Mouse (Mus musculus) midbrain, embryonic 16.5 days (tissue): ENCODE data around the gene E330017A01Rik. TPM values are rescaled to one million over a fixed set of nuclear protein-coding genes. Genes with fewer than 3 reads are reported as not detected.

Experiments used
- ATAC-seq: fragments of 200-750 bp; cut with Nextera tagmentation; 2 replicates; pipeline ENCODE4 v1.8.0; 2017; ENCODE audit warnings: moderate TSS enrichment
- H3K27ac ChIP-seq: fragments of 300-500 bp; sonication (generic); 2 replicates; pipeline ENCODE4 v1.5.1; 2014; ENCODE audit warnings: mild to moderate bottlenecking, low read length, mixed read lengths
- H3K27me3 ChIP-seq: fragments of 300-500 bp; sonication (generic); 2 replicates; pipeline ENCODE4 v1.6.1; 2014; ENCODE audit warnings: low read depth, low read length, mixed read lengths; ENCODE audit not compliant: control insufficient read depth, insufficient read depth
- H3K36me3 ChIP-seq: fragments of 300-500 bp; sonication (generic); 2 replicates; pipeline ENCODE4 v1.6.1; 2014; ENCODE audit warnings: mild to moderate bottlenecking, low read length, moderate library complexity, mixed read lengths; ENCODE audit not compliant: control insufficient read depth, insufficient read depth
- H3K4me1 ChIP-seq: fragments of 300-500 bp; sonication (generic); 2 replicates; pipeline ENCODE4 v1.6.1; 2014; ENCODE audit warnings: mild to moderate bottlenecking, low read length, mixed read lengths; ENCODE audit not compliant: control insufficient read depth, insufficient read depth
- H3K4me2 ChIP-seq: fragments of 300-500 bp; sonication (generic); 2 replicates; pipeline ENCODE4 v1.6.1; 2014; ENCODE audit warnings: mild to moderate bottlenecking, low read length, mixed read lengths
- H3K4me3 ChIP-seq: fragments of 300-500 bp; sonication (generic); 2 replicates; pipeline ENCODE4 v1.5.1; 2014; ENCODE audit warnings: low read depth, mild to moderate bottlenecking, low read length, moderate library complexity, mixed read lengths
- H3K9ac ChIP-seq: fragments of 300-500 bp; sonication (generic); 2 replicates; pipeline ENCODE4 v1.6.1; 2014; ENCODE audit warnings: low read depth, low read length, mixed read lengths
- H3K9me3 ChIP-seq: fragments of 300-500 bp; sonication (generic); replicated peaks from 2 replicates; pipeline ENCODE4 v1.6.1; 2014; ENCODE audit warnings: mild to moderate bottlenecking, low read length, mixed read lengths; ENCODE audit not compliant: control insufficient read depth, poor library complexity, severe bottlenecking
- WGBS: fragments of 180-500 bp; shearing (Covaris S2); extraction: QIAGEN DNeasy Blood & Tissue Kit; methylation state at CpG from one replicate; pipeline ENCODE4 v1.1.7; 2014; 5-methylcytosine and 5-hydroxymethylcytosine counted together
- polyA plus RNA-seq: library from polyadenylated mRNA; unstranded; fragments of >200 nt; fragmentation: Nextera tagmentation; extraction: Ambion mirVana; gene quantifications from 2 replicates; pipeline ENCODE4 v1.2.1, GENCODE M21; 2015

Gene E330017A01Rik
- polyA plus RNA-seq, 1 experiment from 2014 or later: not detected

DNA sequence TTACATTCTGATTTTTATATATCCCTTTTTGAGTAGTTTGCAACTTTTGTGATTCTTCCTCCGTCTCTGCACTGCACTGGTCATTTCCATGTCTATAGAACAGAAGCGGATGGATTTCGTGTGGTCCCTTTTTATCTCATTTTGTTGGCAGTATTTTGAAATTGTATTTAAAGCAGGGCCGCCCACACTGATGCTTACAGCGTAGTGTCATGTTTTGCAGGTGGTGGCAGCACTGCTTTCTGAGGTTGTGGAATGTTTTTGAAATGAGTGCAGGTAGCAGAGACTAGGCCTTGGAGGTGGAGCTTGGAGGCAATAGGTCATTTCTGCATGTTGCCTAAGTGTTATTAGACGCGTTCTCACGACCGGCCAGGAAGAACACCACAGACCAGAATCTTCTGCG lies 11.4 kb upstream of the E330017A01Rik start:
- H3K4me2 ChIP-seq: no peak overlapping the region
- no peak overlapping the region for H3K4me3 ChIP-seq
- H3K27ac ChIP-seq: no peak overlapping the region
- 90% methylated on average over 10 of the region's 10 CpGs for WGBS
- no peaks in the 10 kb centered on the region for H3K36me3 ChIP-seq
- no peak for ATAC-seq
- H3K4me1 ChIP-seq: no peaks in the 10 kb centered on the region
- H3K27me3 ChIP-seq: no peaks in the 10 kb centered on the region
- no peak overlapping the region for H3K9ac ChIP-seq
- no peaks in the 10 kb centered on the region for H3K9me3 ChIP-seq

DNA sequence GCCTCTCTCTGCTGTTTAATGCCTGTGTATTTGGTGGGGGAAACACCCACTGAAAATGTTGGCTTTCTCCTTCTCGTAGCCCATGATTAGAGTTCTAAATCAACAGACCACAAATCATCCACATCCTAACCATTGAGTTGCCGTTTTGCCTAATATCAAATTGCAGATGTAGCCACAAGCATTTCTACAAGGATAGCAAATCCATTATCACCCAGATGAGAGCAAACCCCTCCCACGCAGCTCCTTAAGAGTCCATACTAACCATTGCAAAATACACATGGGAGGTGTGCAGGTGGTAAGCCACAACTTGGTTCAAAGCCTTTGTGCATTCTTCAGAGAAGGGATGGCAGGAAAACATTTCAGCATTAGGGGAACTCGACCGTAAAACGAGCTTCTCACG lies 523 bp downstream of the E330017A01Rik start:
- Histone ChIP-seq H3K4me2 (no peak overlapping the region), H3K27me3 (no peaks in the 10 kb centered on the region), H3K27ac (no peak overlapping the region), H3K36me3 (no peaks in the 10 kb centered on the region), H3K9ac (no peak overlapping the region), H3K4me1 (no peaks in the 10 kb centered on the region), H3K4me3 (no peak overlapping the region), H3K9me3 (no peaks in the 10 kb centered on the region)
- no peak for ATAC-seq
- WGBS: 81% methylated on average over 7 of the region's 7 CpGs

DNA sequence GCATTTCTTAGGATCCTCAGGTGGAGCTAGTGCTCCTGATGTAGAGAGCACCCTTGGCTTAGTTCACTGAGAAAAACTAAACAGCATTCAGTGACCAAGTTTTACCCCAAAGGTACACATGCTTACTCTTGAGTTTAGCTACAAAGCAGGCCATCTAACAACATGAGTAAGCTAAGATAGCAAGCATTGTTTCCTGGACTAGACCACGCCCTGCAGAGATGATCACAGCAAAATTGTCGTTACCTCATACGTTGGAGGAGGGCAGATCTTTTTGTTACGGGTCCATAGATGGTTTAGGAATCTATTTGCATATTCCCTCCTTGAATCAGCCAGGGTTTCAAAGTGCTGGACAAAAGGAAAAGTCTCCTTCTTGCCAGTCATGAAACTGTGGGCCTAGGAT lies 1.1 kb downstream of the E330017A01Rik start:
- no peak for ATAC-seq
- Histone ChIP-seq H3K4me3 (no peak overlapping the region), H3K27me3 (no peaks in the 10 kb centered on the region), H3K4me1 (no peaks in the 10 kb centered on the region), H3K9me3 (no peaks in the 10 kb centered on the region), H3K9ac (no peak overlapping the region), H3K36me3 (no peaks in the 10 kb centered on the region), H3K4me2 (no peak overlapping the region), H3K27ac (no peak overlapping the region)
- WGBS: 87% methylated on average over 4 of the region's 4 CpGs

DNA sequence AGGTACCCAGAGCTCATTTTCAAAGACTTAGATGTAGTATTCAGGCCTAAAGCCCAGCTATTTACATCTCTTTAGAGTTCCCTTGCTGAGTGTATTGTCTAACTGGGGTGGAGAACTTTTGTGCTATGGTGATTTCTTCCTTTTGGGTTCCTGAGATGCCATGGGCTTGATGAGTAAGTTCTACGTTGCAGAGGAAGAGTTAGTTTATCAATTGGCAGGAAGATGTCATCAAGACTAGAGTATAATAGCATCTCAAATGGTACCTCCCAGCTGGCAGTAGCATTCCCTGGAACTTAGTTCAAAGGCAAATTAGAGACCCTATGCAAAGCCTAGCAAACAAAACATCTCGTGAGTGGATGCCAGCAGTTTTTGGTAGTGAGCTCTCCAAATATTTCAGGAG lies 2.7 kb downstream of the E330017A01Rik start:
- Histone ChIP-seq H3K4me2 (no peak overlapping the region), H3K27ac (no peak overlapping the region), H3K9me3 (no peaks in the 10 kb centered on the region), H3K4me1 (no peaks in the 10 kb centered on the region), H3K4me3 (no peak overlapping the region), H3K9ac (no peak overlapping the region), H3K27me3 (no peaks in the 10 kb centered on the region), H3K36me3 (no peaks in the 10 kb centered on the region)
- WGBS: 69% methylated on average over 2 of the region's 2 CpGs
- no peak for ATAC-seq

DNA sequence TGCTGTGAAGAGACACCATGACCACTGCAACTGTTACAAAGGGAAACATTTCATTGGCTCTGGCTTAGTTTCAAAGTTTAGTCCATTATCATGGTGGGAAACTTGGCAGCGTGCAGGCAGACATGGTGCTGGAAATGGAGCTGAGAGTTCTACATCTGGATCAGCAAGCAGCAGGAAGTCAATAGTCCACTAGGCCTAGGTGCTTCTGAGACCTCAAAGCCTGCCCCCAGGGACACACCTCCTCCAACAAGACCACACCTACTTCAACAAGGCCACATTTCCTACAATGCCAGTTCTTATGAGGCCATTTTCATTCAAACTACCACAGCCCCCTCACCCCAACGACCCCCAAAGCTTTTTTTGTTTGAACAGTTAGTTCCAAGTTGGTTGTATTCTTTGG lies 8.8 kb downstream of the E330017A01Rik start:
- Histone ChIP-seq H3K4me2 (no peak overlapping the region), H3K4me3 (no peak overlapping the region), H3K27ac (no peak overlapping the region), H3K9me3 (no peaks in the 10 kb centered on the region), H3K4me1 (no peaks in the 10 kb centered on the region), H3K9ac (no peak overlapping the region), H3K36me3 (no peaks in the 10 kb centered on the region), H3K27me3 (no peaks in the 10 kb centered on the region)
- ATAC-seq: no peak
- WGBS: 65% methylated on average over 2 of the region's 2 CpGs

DNA sequence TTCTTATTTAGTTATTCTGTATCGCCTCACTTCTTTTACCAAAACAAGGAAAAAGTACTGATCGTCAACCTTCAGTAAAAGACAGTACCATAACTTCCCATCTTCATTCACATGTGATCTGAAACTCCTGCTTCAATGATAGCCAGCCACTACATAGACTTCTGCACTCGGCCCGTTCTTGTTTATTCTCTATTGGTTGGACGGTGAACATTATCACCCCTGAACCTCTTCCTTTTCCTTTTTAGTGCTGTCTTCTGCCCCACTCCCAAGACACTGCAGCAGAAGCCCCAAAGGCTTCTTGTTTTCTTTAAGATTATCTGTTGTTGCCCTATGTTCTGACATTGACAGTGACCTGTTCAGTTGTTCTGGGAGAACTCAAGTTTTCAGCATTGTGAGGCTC lies 9.6 kb downstream of the E330017A01Rik start:
- Histone ChIP-seq H3K4me3 (no peak overlapping the region), H3K36me3 (no peaks in the 10 kb centered on the region), H3K9me3 (no peaks in the 10 kb centered on the region), H3K4me2 (no peak overlapping the region), H3K4me1 (no peaks in the 10 kb centered on the region), H3K9ac (no peak overlapping the region), H3K27ac (no peak overlapping the region), H3K27me3 (no peaks in the 10 kb centered on the region)
- no peak for ATAC-seq
- WGBS: 96% methylated on average over 5 of the region's 5 CpGs

DNA sequence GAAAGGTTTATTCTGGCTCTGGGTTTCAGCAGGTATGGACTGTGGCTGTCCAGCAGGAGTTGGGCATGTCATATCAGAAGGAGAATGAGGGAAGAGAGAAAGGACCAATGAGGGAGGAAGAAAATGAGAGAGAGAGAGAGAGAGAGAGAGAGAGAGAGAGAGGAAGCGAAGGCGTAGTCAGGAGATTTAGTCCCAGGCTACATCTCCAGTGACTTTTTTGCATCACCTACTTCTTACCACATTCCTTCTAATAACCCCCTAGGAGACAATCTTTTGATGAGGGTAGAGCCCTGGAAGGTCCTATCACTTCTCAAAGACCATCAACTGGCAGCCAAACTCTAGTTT lies 10.2 kb downstream of the E330017A01Rik start:
- ATAC-seq: no peak
- H3K27ac ChIP-seq: no peak overlapping the region
- H3K4me3 ChIP-seq: no peak overlapping the region
- H3K36me3 ChIP-seq: no peaks in the 10 kb centered on the region
- no peaks in the 10 kb centered on the region for H3K9me3 ChIP-seq
- H3K9ac ChIP-seq: no peak overlapping the region
- 100% methylated on average over 2 of the region's 2 CpGs for WGBS
- H3K27me3 ChIP-seq: no peaks in the 10 kb centered on the region
- H3K4me1 ChIP-seq: no peaks in the 10 kb centered on the region
- no peak overlapping the region for H3K4me2 ChIP-seq

DNA sequence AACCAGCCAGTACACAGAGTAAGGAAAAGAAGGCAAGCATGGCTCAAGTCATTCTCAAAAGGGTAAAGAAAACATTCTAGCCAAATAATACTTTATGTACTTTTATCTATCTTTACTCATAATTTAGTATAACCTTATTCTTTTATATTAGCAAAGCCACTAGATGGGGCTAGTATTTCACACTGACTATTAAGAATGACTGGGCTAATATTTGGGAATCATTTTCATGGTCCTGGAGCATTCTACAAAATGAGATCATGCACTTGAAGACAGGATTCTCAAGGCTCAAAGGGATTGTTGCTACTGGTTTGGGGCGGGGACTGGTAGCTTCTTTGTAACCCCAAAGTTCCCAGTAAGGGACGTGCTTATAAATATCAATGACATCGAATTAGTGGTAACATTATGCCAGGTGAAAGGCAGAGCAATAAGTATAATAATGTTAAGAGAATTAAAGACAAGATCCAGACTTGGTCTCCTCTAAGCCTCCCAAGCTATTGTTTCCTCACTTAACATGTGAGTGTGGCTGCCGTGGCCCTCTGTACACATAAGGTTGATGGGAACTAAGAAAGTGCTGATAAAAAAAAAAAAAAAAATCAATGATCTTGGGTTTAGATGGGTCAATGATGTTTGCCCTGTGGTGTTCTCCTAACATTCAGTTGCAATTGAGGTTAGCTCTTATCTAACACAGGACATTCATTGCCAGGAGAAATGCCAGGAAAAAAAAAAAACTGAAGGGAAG lies 10.8 kb downstream of the E330017A01Rik start:
- H3K4me1 ChIP-seq: no peaks in the 10 kb centered on the region
- H3K4me3 ChIP-seq: no peak overlapping the region
- H3K9ac ChIP-seq: no peak overlapping the region
- no peak overlapping the region for H3K27ac ChIP-seq
- no peak for ATAC-seq
- H3K36me3 ChIP-seq: no peaks in the 10 kb centered on the region
- 94% methylated on average over 4 of the region's 4 CpGs for WGBS
- no peak overlapping the region for H3K4me2 ChIP-seq
- H3K27me3 ChIP-seq: no peaks in the 10 kb centered on the region
- H3K9me3 ChIP-seq: no peaks in the 10 kb centered on the region

DNA sequence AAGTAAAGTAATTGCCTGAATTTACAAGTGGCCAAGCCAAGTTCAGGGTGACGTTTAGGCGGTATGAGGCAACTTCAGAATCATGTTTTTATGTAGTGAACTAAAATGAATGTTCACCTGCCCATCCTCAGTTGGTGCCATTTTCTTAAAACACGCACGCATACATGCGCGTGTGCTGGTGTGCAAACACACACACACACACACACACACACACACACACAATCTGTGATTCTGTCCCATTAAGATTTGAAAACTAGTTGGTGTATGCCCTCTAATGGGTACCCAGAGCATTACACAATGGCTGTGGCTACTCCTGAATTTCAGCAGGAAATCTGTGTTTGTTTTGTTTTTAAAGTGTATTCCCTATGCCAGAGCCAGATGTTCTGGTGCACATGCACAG lies 14.6 kb downstream of the E330017A01Rik start:
- 0 out of 2 replicates have a peak, but pooled peaks have one; percentile 45 for ATAC-seq
- no peak overlapping the region for H3K4me3 ChIP-seq
- no peaks in the 10 kb centered on the region for H3K36me3 ChIP-seq
- H3K4me1 ChIP-seq: no peaks in the 10 kb centered on the region
- H3K9me3 ChIP-seq: no peaks in the 10 kb centered on the region
- 88% methylated on average over 6 of the region's 6 CpGs for WGBS
- H3K27me3 ChIP-seq: no peaks in the 10 kb centered on the region
- H3K9ac ChIP-seq: no peak overlapping the region
- H3K27ac ChIP-seq: no peak overlapping the region
- H3K4me2 ChIP-seq: no peak overlapping the region
